Mouse (Mus musculus) MEL (cell line): ENCODE results near the gene Csnk1e. TPM values are rescaled to one million over a fixed set of nuclear protein-coding genes. Genes with fewer than 3 reads are reported as not detected.
A peak's percentile ranks its signal among the peaks of the same experiment; 100 is the strongest.

ENCODE experiments used
- DNase-seq: peaks from one replicate; pipeline ENCODE4 v3.0.0; 2011; ENCODE audit warnings: low read depth, low spot score
- H3K27ac ChIP-seq: 2 replicates; pipeline ENCODE4 v1.5.1; 2012; ENCODE audit warnings: low read depth, mild to moderate bottlenecking, control low read depth, low read length, moderate library complexity; ENCODE audit not compliant: control insufficient read depth
- H3K27me3 ChIP-seq, 2 experiments: fragments of 150-350 bp in 1 of 2; sonication (generic) in 1 of 2; 2 replicates each; pipeline ENCODE4 v1.6.1; 2012; ENCODE audit warnings: low read length in 2 of 2, mild to moderate bottlenecking in 2 of 2, improper control_type of control experiment in 1 of 2, moderate library complexity in 1 of 2; ENCODE audit not compliant: insufficient read depth in 2 of 2, control insufficient read depth in 1 of 2
- H3K36me3 ChIP-seq, 2 experiments: 2 replicates each; pipeline ENCODE4 v1.6.1; 2012 to 2014; ENCODE audit warnings: low read length in 2 of 2, improper control_type of control experiment in 1 of 2, inconsistent platforms in 1 of 2, mild to moderate bottlenecking in 1 of 2; ENCODE audit not compliant: insufficient read depth in 2 of 2, control insufficient read depth in 1 of 2
- H3K4me1 ChIP-seq, 2 experiments: fragments of 150-350 bp in 1 of 2; sonication (generic) in 1 of 2; 2 replicates each; pipeline ENCODE4 v1.6.1; 2012; ENCODE audit warnings: low read length in 2 of 2, improper control_type of control experiment in 1 of 2, mild to moderate bottlenecking in 1 of 2; ENCODE audit not compliant: insufficient read depth in 2 of 2, control insufficient read depth in 1 of 2
- H3K4me3 ChIP-seq, 2 experiments: fragments of 150-350 bp in 1 of 2; sonication (generic) in 1 of 2; 2 replicates each; pipeline ENCODE4 v1.5.1; 2012; ENCODE audit warnings: low read depth in 2 of 2, low read length in 2 of 2, mild to moderate bottlenecking in 2 of 2, moderate library complexity in 2 of 2, control low read depth in 1 of 2, improper control_type of control experiment in 1 of 2; ENCODE audit not compliant: control insufficient read depth in 1 of 2, insufficient read depth in 1 of 2
- H3K79me2 ChIP-seq: 2 replicates; pipeline ENCODE4 v1.6.1; 2012; ENCODE audit warnings: mild to moderate bottlenecking, low read length, moderate library complexity; ENCODE audit not compliant: control insufficient read depth, poor library complexity, insufficient read depth
- H3K9ac ChIP-seq: 2 replicates; pipeline ENCODE4 v1.6.1; 2012; ENCODE audit warnings: low read depth, mild to moderate bottlenecking, control low read depth, low read length, moderate library complexity; ENCODE audit not compliant: control insufficient read depth, poor library complexity, severe bottlenecking
- H3K9me3 ChIP-seq: fragments of 150-350 bp; sonication (generic); replicated peaks from 2 replicates; pipeline ENCODE4 v1.6.1; 2012; ENCODE audit warnings: mild to moderate bottlenecking, low read length, improper control_type of control experiment, moderate library complexity; ENCODE audit not compliant: insufficient read depth
- CHD1 ChIP-seq: IDR thresholded peaks from 2 replicates; pipeline ENCODE4 v1.6.1; 2012; ENCODE audit warnings: low read depth, mild to moderate bottlenecking, inconsistent platforms, low read length, improper control_type of control experiment
- CTCF ChIP-seq, 3 experiments: IDR thresholded peaks in 2 of 3; conservative IDR thresholded peaks in 1 of 3; 2 replicates each; pipeline ENCODE4 v1.5.1; 2011 to 2012; ENCODE audit warnings: low read length in 3 of 3, low read depth in 2 of 3, mild to moderate bottlenecking in 2 of 3, improper control_type of control experiment in 1 of 3, inconsistent platforms in 1 of 3, mixed read lengths in 1 of 3, moderate library complexity in 1 of 3; ENCODE audit not compliant: control insufficient read depth in 1 of 3, insufficient read depth in 1 of 3, poor library complexity in 1 of 3, severe bottlenecking in 1 of 3
- E2F4 ChIP-seq: IDR thresholded peaks from 2 replicates; pipeline ENCODE4 v1.6.1; 2011; ENCODE audit warnings: low read depth, low read length, improper control_type of control experiment, borderline replicate concordance
- ETS1 ChIP-seq: IDR thresholded peaks from 2 replicates; pipeline ENCODE4 v1.6.1; 2012; ENCODE audit warnings: low read depth, mild to moderate bottlenecking, inconsistent platforms, low read length, improper control_type of control experiment, moderate library complexity
- GABPA ChIP-seq: IDR thresholded peaks from 2 replicates; pipeline ENCODE4 v1.6.1; 2012; ENCODE audit warnings: low read depth, mild to moderate bottlenecking, inconsistent platforms, low read length, improper control_type of control experiment, moderate library complexity
- GATA1 ChIP-seq: IDR thresholded peaks from 2 replicates; pipeline ENCODE4 v1.6.1; 2011; ENCODE audit warnings: low read depth, low read length, improper control_type of control experiment
- MAFK ChIP-seq: IDR thresholded peaks from 2 replicates; pipeline ENCODE4 v1.6.1; 2011; ENCODE audit warnings: low read depth, mild to moderate bottlenecking, low read length, improper control_type of control experiment, borderline replicate concordance
- MXI1 ChIP-seq: IDR thresholded peaks from 2 replicates; pipeline ENCODE4 v1.6.1; 2011; ENCODE audit warnings: mild to moderate bottlenecking, low read depth, low read length, improper control_type of control experiment
- MYC ChIP-seq: IDR thresholded peaks from 2 replicates; pipeline ENCODE4 v1.6.1; 2011; ENCODE audit warnings: low read depth, mild to moderate bottlenecking, low read length, improper control_type of control experiment, moderate library complexity
- NELFE ChIP-seq: IDR thresholded peaks from 2 replicates; pipeline ENCODE4 v1.6.1; 2011; ENCODE audit warnings: low read depth, low read length, improper control_type of control experiment
- POLR2A ChIP-seq, 2 experiments: IDR thresholded peaks; 2 replicates each; pipeline ENCODE4 v1.6.1; 2011 to 2012; ENCODE audit warnings: low read length in 2 of 2, mild to moderate bottlenecking in 2 of 2, control low read depth in 1 of 2, improper control_type of control experiment in 1 of 2, low read depth in 1 of 2, moderate library complexity in 1 of 2; ENCODE audit not compliant: control insufficient read depth in 1 of 2, insufficient read depth in 1 of 2, poor library complexity in 1 of 2
- POLR2AphosphoS5 ChIP-seq: IDR thresholded peaks from 2 replicates; pipeline ENCODE4 v1.6.1; 2012; ENCODE audit warnings: low read depth, borderline replicate concordance, mild to moderate bottlenecking, inconsistent platforms, low read length, moderate library complexity, mixed read lengths
- RAD21 ChIP-seq: IDR thresholded peaks from 2 replicates; pipeline ENCODE4 v1.6.1; 2011; ENCODE audit warnings: mild to moderate bottlenecking, low read depth, low read length, improper control_type of control experiment
- SMC3 ChIP-seq: IDR thresholded peaks from 2 replicates; pipeline ENCODE4 v1.6.1; 2011; ENCODE audit warnings: low read depth, low read length, improper control_type of control experiment
- TCF12 ChIP-seq: IDR thresholded peaks from 2 replicates; pipeline ENCODE4 v1.6.1; 2014; ENCODE audit warnings: low read depth, mild to moderate bottlenecking, inconsistent platforms, low read length, improper control_type of control experiment, moderate library complexity
- ZKSCAN1 ChIP-seq: IDR thresholded peaks from 2 replicates; pipeline ENCODE4 v1.6.1; 2012; ENCODE audit warnings: low read depth, mild to moderate bottlenecking, inconsistent platforms, low read length, improper control_type of control experiment, moderate library complexity
- ZNF384 ChIP-seq: IDR thresholded peaks from 2 replicates; pipeline ENCODE4 v1.6.1; 2012; ENCODE audit warnings: low read depth, mild to moderate bottlenecking, inconsistent platforms, low read length, improper control_type of control experiment
- polyA plus RNA-seq, 2 experiments: library from polyadenylated mRNA; stranded (reverse) in 1 of 2; unstranded in 1 of 2; fragments of >175 nt in 1 of 2; fragments of >200 nt in 1 of 2; gene quantifications; 2 replicates each; pipeline versions ENCODE4 v1.2.1 to v1.2.4; 2012; ENCODE audit warnings: low replicate concordance in 2 of 2, low read depth in 1 of 2; ENCODE audit not compliant: insufficient read length in 2 of 2, insufficient read depth in 1 of 2, missing spikeins in 1 of 2
- total RNA-seq: library from RNA; depleted of rRNA; stranded (reverse); fragments of 300-350 nt; gene quantifications from 2 replicates; pipeline ENCODE4 v1.2.3, GENCODE M21; 2012

Csnk1e gene
- total and polyA plus RNA-seq, 3 experiments, result 28.5 to 58.1 TPM; not detected in 1

DNA sequence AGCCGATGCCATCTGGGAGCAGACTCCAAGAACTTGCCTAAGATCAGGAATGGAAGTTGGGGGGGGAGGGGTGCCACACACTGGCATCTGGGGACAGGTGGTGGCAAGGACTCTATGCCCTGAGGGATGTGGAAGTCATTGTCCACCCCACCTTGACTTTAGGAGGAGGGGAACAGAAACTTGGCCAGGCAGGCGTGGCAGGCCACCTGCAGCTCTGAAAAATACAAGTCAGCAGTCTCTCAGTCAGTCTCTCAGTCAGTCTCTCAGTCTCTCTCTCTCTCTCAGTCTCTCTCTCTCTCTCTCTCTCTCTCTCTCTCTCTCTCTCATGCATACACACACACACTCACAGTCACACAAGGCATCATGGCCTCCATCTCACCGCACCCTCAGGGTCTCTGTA is 37.1 kb downstream of the Csnk1e start:
- no peaks in the 10 kb centered on the region for H3K27me3 ChIP-seq
- H3K79me2 ChIP-seq, result no peaks in the 10 kb centered on the region
- TF ChIP-seq TCF12, result no peak
- TF ChIP-seq POLR2AphosphoS5, result no peak
- TF ChIP-seq MYC, result no peak
- TF ChIP-seq ZNF384, result no peak
- TF ChIP-seq CTCF (IDR thresholded peaks at IDR 0.05 in 2 of 3, conservative IDR thresholded peaks at IDR 0.05 in 1 of 3; ENCODE audit: control insufficient read depth in 1 of 3, insufficient read depth in 1 of 3, low read depth in 2 of 3, low read length in 3 of 3, poor library complexity in 1 of 3, severe bottlenecking in 1 of 3), result no peak
- no peak for TF ChIP-seq POLR2A (IDR thresholded peaks at IDR 0.05; ENCODE audit: control insufficient read depth in 1 of 2, insufficient read depth in 1 of 2, low read depth in 1 of 2, low read length in 2 of 2, poor library complexity in 1 of 2)
- no peak for TF ChIP-seq NELFE
- no peak for TF ChIP-seq RAD21
- TF ChIP-seq E2F4, result no peak
- no peak for TF ChIP-seq CHD1
- no peak for TF ChIP-seq GABPA
- TF ChIP-seq SMC3, result no peak
- TF ChIP-seq ZKSCAN1, result no peak
- H3K9me3 ChIP-seq, result no peaks in the 10 kb centered on the region
- no peak overlapping the region for H3K9ac ChIP-seq
- no peak overlapping the region for H3K4me3 ChIP-seq
- H3K4me1 ChIP-seq, result peaks cover 8 to 21% of the 10 kb centered on the region in 2 experiments
- H3K36me3 ChIP-seq, result peaks cover 0 to 13% of the 10 kb centered on the region in 2 experiments; a peak in 3 of 4 replicates
- no peak for DNase-seq
- H3K27ac ChIP-seq, result no peak overlapping the region

- Histone ChIP-seq H3K9ac (no peak overlapping the region), H3K9me3 (no peaks in the 10 kb centered on the region), H3K4me3 (no peak overlapping the region), H3K79me2 (no peaks in the 10 kb centered on the region), H3K27me3 (no peaks in the 10 kb centered on the region), H3K4me1 (peaks cover 8 to 21% of the 10 kb centered on the region in 2 experiments), H3K27ac (no peak overlapping the region), H3K36me3 (peaks cover 0 to 13% of the 10 kb centered on the region in 2 experiments; a peak in 3 of 4 replicates)
- no peak for DNase-seq
- TF ChIP-seq GATA1, result no peak
- TF ChIP-seq, all 39 proteins: peak for 0
These were observed 38.0 kb downstream of the Csnk1e start for GRCm38 (mm10) chr15:79417379-79417778.

DNA sequence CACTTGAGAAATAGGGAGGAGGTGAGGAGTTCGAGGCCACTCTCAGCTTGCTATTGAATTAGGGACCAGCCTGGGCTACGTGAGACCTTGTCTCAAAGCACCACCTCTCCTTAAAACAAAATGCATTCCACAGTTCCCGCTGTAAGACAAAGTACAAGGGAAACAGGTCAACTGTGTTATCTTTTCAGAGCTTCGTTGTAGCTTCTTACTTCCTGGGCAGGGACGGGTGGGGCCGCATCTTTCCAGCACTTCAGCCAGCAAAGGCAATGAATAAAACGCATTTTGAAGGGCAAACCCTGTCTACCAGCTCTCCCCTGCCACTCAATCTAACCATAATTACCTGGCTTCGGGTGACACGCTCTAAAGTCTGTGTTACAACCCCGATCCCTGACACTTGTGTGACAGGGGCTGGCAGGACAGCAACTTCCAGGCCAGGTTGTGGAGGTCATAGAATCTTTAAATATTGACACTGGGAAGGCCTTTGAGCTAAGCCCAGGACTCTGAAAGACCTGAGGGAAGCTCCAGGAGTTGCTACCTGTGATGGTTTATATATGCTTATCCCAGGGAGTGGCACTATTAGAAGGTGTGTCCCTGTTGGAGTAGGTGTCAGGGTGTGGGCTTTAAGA is 38.8 kb downstream of the Csnk1e start:
- no peak overlapping the region for H3K4me3 ChIP-seq
- no peak for DNase-seq
- no peak for TF ChIP-seq ZKSCAN1
- no peak for TF ChIP-seq MAFK
- TF ChIP-seq MXI1, result no peak
- TF ChIP-seq MYC, result no peak
- no peak for TF ChIP-seq ETS1
- TF ChIP-seq, all 39 proteins: peak for 0
- no peaks in the 10 kb centered on the region for H3K79me2 ChIP-seq
- H3K36me3 ChIP-seq, result peaks cover 0 to 13% of the 10 kb centered on the region in 2 experiments; a peak in 3 of 4 replicates
- no peaks in the 10 kb centered on the region for H3K27me3 ChIP-seq
- no peaks in the 10 kb centered on the region for H3K9me3 ChIP-seq
- 0 out of 2 replicates have a peak overlapping the region, but pooled peaks have one; percentile 31 for H3K27ac ChIP-seq
- peaks cover 8 to 21% of the 10 kb centered on the region in 2 experiments for H3K4me1 ChIP-seq
- H3K9ac ChIP-seq, result peak overlapping the region; percentile 29; the same call in 1 of the 2 replicates
